In genomic region chr1:36089481-36089880, GRCm38 (mm10) we compare ENCODE assay signal across 9 mouse cellular contexts. TPM values are rescaled to one million over a fixed set of nuclear protein-coding genes. Genes with fewer than 3 reads are reported as not detected.
A peak's percentile ranks its signal among the peaks of the same experiment; 100 is the strongest.
DNase-seq lines count a peak whose midpoint lies in the region; ATAC-seq and TF ChIP-seq lines count a peak whose summit lies in the region.
"Had no signal": no experiment of that assay in that cellular context is flagged by ENCODE, and none has a peak within 500 bp of the region (broad histone marks: within the 10 kb centered on the region; RNA-seq: fewer than 3 reads in every experiment).

No protein-coding gene starts in this region.

- H3K4me1 ChIP-seq in kidney, embryonic 14.5 days (ENCODE audit: control insufficient read depth, insufficient read depth, low read length), result peaks cover 37% of the 10 kb centered on the region
- H3K4me1 ChIP-seq in embryonic facial prominence, embryonic 14.5 days (ENCODE audit: control insufficient read depth, insufficient read depth, low read length), result peaks cover 17% of the 10 kb centered on the region
- H3K4me1 ChIP-seq in intestine, postnatal 0 days (replicated peaks; ENCODE audit: control insufficient read depth, insufficient read depth, low read length), result peaks cover 35% of the 10 kb centered on the region

- ATAC-seq in kidney, embryonic 14.5 days (ENCODE audit: low FRiP score, low TSS enrichment), result peak; percentile 37
- ATAC-seq in embryonic facial prominence, embryonic 14.5 days (ENCODE audit: low read depth), result no peak
- no peak for ATAC-seq in intestine, postnatal 0 days
- ATAC-seq in erythroid progenitor cell, adult 5-6 weeks (replicated peaks; ENCODE audit: low FRiP score, poor library complexity, severe bottlenecking), result no peak

- no peaks in the 10 kb centered on the region for H3K27me3 ChIP-seq in kidney, embryonic 14.5 days (ENCODE audit: control insufficient read depth, insufficient read depth, low read length)
- no peaks in the 10 kb centered on the region for H3K27me3 ChIP-seq in embryonic facial prominence, embryonic 14.5 days (replicated peaks; ENCODE audit: control insufficient read depth, insufficient read depth, low read length)
- H3K27me3 ChIP-seq in intestine, postnatal 0 days (replicated peaks; ENCODE audit: control insufficient read depth, insufficient read depth, low read length), result no peaks in the 10 kb centered on the region
- H3K27me3 ChIP-seq in myocyte (ENCODE audit: control insufficient read depth, insufficient read depth, insufficient read length), result no peaks in the 10 kb centered on the region

- H3K36me3 ChIP-seq in kidney, embryonic 14.5 days (ENCODE audit: control insufficient read depth, insufficient read depth, low read length), result peaks cover 27% of the 10 kb centered on the region
- peaks cover 36% of the 10 kb centered on the region for H3K36me3 ChIP-seq in embryonic facial prominence, embryonic 14.5 days (ENCODE audit: control insufficient read depth, insufficient read depth, low read length)
- H3K36me3 ChIP-seq in intestine, postnatal 0 days (ENCODE audit: control insufficient read depth, insufficient read depth), result peaks cover 8% of the 10 kb centered on the region
- peaks cover 5% of the 10 kb centered on the region for H3K36me3 ChIP-seq in myocyte (ENCODE audit: control insufficient read depth, insufficient read depth)

- no peak overlapping the region for H3K4me3 ChIP-seq in kidney, embryonic 14.5 days (ENCODE audit: low read length)
- H3K4me3 ChIP-seq in embryonic facial prominence, embryonic 14.5 days (ENCODE audit: low read depth, low read length), result no peak overlapping the region
- no peak overlapping the region for H3K4me3 ChIP-seq in intestine, postnatal 0 days (ENCODE audit: low read depth, low read length)
- no peak overlapping the region for H3K4me3 ChIP-seq in myocyte

- WGBS in kidney, embryonic 14.5 days, result 11% methylated on average over 1 of the region's 1 CpGs
- WGBS in embryonic facial prominence, embryonic 14.5 days, result 33% methylated on average over 1 of the region's 1 CpGs
- 17% methylated on average over 1 of the region's 1 CpGs for WGBS in intestine, postnatal 0 days

- H3K27ac ChIP-seq in kidney, embryonic 14.5 days (ENCODE audit: low read depth, low read length), result no peak overlapping the region
- 0 out of 2 replicates have a peak overlapping the region, but pooled peaks have one; percentile 33 for H3K27ac ChIP-seq in embryonic facial prominence, embryonic 14.5 days (replicated peaks; ENCODE audit: low read depth, low read length)
- peak overlapping the region; percentile 89 for H3K27ac ChIP-seq in intestine, postnatal 0 days (ENCODE audit: low read depth, low read length)
- H3K27ac ChIP-seq: macrophage had no signal

- no peak overlapping the region for H3ac ChIP-seq in myocyte (ENCODE audit: control insufficient read depth, insufficient read length)

- H3K9ac ChIP-seq in kidney, embryonic 14.5 days (ENCODE audit: low read depth, low read length), result no peak overlapping the region
- 0 out of 2 replicates have a peak overlapping the region, but pooled peaks have one; percentile 0 for H3K9ac ChIP-seq in embryonic facial prominence, embryonic 14.5 days (ENCODE audit: low read depth, low read length)
- no peak overlapping the region for H3K9ac ChIP-seq in intestine, postnatal 0 days (ENCODE audit: low read depth, low read length)

- H3K79me2 ChIP-seq in myocyte (ENCODE audit: control insufficient read depth, insufficient read depth), result peaks cover 92% of the 10 kb centered on the region

- TF ChIP-seq POLR2A in myocyte (IDR thresholded peaks at IDR 0.05; ENCODE audit: insufficient read length, low read depth), result no peak

- H3K4me2 ChIP-seq in kidney, embryonic 14.5 days (replicated peaks; ENCODE audit: low read depth, low read length), result no peak overlapping the region
- no peak overlapping the region for H3K4me2 ChIP-seq in embryonic facial prominence, embryonic 14.5 days (ENCODE audit: low read depth, low read length)
- peak overlapping the region; percentile 48 for H3K4me2 ChIP-seq in intestine, postnatal 0 days (replicated peaks; ENCODE audit: low read depth)
- no peak overlapping the region for H3K4me2 ChIP-seq in myocyte (ENCODE audit: low read depth)

- no peak for TF ChIP-seq CTCF in intestine, postnatal 0 days (IDR thresholded peaks at IDR 0.05; ENCODE audit: low read depth)

- no peak for DNase-seq in kidney, adult 9 months
- no peak for DNase-seq in embryonic facial prominence, embryonic 14.5 days (ENCODE audit: low spot score)
- no peak for DNase-seq in cerebellum, adult 11 months
- DNase-seq: gastrocnemius, postnatal 14 days had no signal

- H3K9me3 ChIP-seq in kidney, embryonic 14.5 days (ENCODE audit: control insufficient read depth, low read length), result no peaks in the 10 kb centered on the region
- peaks cover 4% of the 10 kb centered on the region for H3K9me3 ChIP-seq in embryonic facial prominence, embryonic 14.5 days (ENCODE audit: control insufficient read depth, low read length)
- no peaks in the 10 kb centered on the region for H3K9me3 ChIP-seq in intestine, postnatal 0 days (ENCODE audit: control insufficient read depth)

TF ChIP-seq in myocyte, 11 proteins besides CTCF, POLR2A, EP300 and RAD21:
- TF ChIP-seq MAX (IDR thresholded peaks at IDR 0.05; ENCODE audit: low read depth), result no peak
- TF ChIP-seq E2F4 (IDR thresholded peaks at IDR 0.05; ENCODE audit: insufficient read depth), result no peak
- peak; percentile 69 for TF ChIP-seq USF1 (IDR thresholded peaks at IDR 0.05; ENCODE audit: low read depth)
- no peak for TF ChIP-seq MYOD1 (IDR thresholded peaks at IDR 0.05; ENCODE audit: control insufficient read depth in 1 of 3, insufficient read length in 2 of 3, low read depth in 2 of 3)
- no peak for TF ChIP-seq REST (IDR thresholded peaks at IDR 0.05; ENCODE audit: insufficient read depth, insufficient read length)
- TF ChIP-seq CEBPB (IDR thresholded peaks at IDR 0.05; ENCODE audit: insufficient read depth, poor library complexity, severe bottlenecking), result no peak
- TF ChIP-seq TCF3 (IDR thresholded peaks at IDR 0.05; ENCODE audit: insufficient read length, low read depth), result no peak
- TF ChIP-seq TCF12 (IDR thresholded peaks at IDR 0.05; ENCODE audit: insufficient read depth, poor library complexity, severe bottlenecking), result no peak
- no peak for TF ChIP-seq SRF (IDR thresholded peaks at IDR 0.05; ENCODE audit: control insufficient read depth, insufficient read length, low read depth)

RNA-seq across cellular contexts. Expression of gene Hs6st1, which starts 21.3 kb away (rescaled TPM):
- polyA plus RNA-seq in kidney, embryonic 14.5 days (2014; fragmentation: Nextera tagmentation; extraction: Ambion mirVana), result 8.9 and 10.1 TPM in 2 replicates
- 10.1 and 11.5 TPM in 2 replicates for polyA plus RNA-seq in embryonic facial prominence, embryonic 14.5 days (2014; fragmentation: Nextera tagmentation; extraction: Ambion mirVana)
- 6.4 and 6.7 TPM in 2 replicates for polyA plus RNA-seq in intestine, postnatal 0 days (2015; fragmentation: Nextera tagmentation; extraction: Ambion mirVana)
- 66.6 TPM for polyA plus RNA-seq in myocyte (2012; fragmentation: generic; extraction: Trizol)
- total RNA-seq in erythroid progenitor cell, adult 5-6 weeks (2015; ENCODE audit: low replicate concordance), result 205 and 226 TPM in 2 replicates
- total RNA-seq in erythroid progenitor cell, adult 5-6 weeks (2017; ENCODE audit: low replicate concordance), result 148 and 153 TPM in 2 replicates
